Comparison of ENCODE assay signal across 13 mouse cellular contexts in the genomic region with DNA sequence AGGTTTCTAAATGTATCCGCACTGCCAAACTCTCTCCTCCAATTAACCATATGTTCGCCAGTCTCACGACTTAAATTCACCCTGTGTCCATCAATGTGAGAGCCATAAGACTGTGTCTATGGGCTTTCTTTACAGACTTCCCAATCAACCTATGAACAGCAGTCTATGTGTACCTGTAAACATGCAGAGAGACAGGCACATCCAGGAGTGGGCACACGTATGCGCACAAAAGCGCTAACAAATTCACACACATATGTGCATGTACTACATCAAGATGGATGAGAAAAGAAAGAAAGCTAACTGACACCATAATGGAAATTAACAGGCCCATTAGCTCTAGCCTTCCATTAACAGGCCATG.
DNase-seq lines count a peak whose midpoint lies in the region; ATAC-seq lines count a peak whose summit lies in the region.
"Had no signal": no experiment of that assay in that cellular context is flagged by ENCODE, and none has a peak within 500 bp of the region (broad histone marks: within the 10 kb centered on the region; RNA-seq: fewer than 3 reads in every experiment).

No protein-coding gene starts in this region.

- no peaks in the 10 kb centered on the region for H3K27me3 ChIP-seq in kidney, embryonic 15.5 days
- H3K27me3 ChIP-seq in embryonic facial prominence, embryonic 13.5 days = peaks cover 19% of the 10 kb centered on the region
- no peaks in the 10 kb centered on the region for H3K27me3 ChIP-seq in embryonic facial prominence, embryonic 15.5 days
- peaks cover 6% of the 10 kb centered on the region for H3K27me3 ChIP-seq in limb, embryonic 13.5 days

- no peak for DNase-seq in kidney, postnatal 14 days
- DNase-seq in urinary bladder, adult 2 months (ENCODE audit: low spot score) = no peak
- no peak for DNase-seq in gastrocnemius, adult 8-10 months (ENCODE audit: low spot score in 2 of 2)
- no peak for DNase-seq in gastrocnemius, postnatal 10 days
- DNase-seq: cerebellum, postnatal 25 days; retina, postnatal 1 day; thymus, postnatal 4 days had no signal

- WGBS in kidney, embryonic 15.5 days = 58% methylated on average over 6 of the region's 6 CpGs
- WGBS in embryonic facial prominence, embryonic 13.5 days = 49% methylated on average over 6 of the region's 6 CpGs
- 49% methylated on average over 6 of the region's 6 CpGs for WGBS in embryonic facial prominence, embryonic 15.5 days
- WGBS in limb, embryonic 13.5 days = 29% methylated on average over 6 of the region's 6 CpGs

- ATAC-seq in kidney, embryonic 15.5 days (replicated peaks; ENCODE audit: low FRiP score) = peak; percentile 42
- ATAC-seq in embryonic facial prominence, embryonic 13.5 days (ENCODE audit: insufficient number of reproducible peaks, insufficient read depth, low FRiP score, low TSS enrichment, low read depth) = 0 out of 2 replicates have a peak, but pooled peaks have one; percentile 15
- ATAC-seq in embryonic facial prominence, embryonic 15.5 days (ENCODE audit: insufficient number of reproducible peaks, low FRiP score, low TSS enrichment, low read depth) = peak; percentile 11; the same call in 1 of the 2 replicates
- ATAC-seq in limb, embryonic 13.5 days (ENCODE audit: low FRiP score, low read depth) = peak; percentile 43; the same call in 1 of the 2 replicates

- peaks cover 20% of the 10 kb centered on the region for H3K4me1 ChIP-seq in kidney, embryonic 15.5 days
- peaks cover 22% of the 10 kb centered on the region for H3K4me1 ChIP-seq in embryonic facial prominence, embryonic 13.5 days
- peaks cover 18% of the 10 kb centered on the region for H3K4me1 ChIP-seq in embryonic facial prominence, embryonic 15.5 days
- peaks cover 21% of the 10 kb centered on the region for H3K4me1 ChIP-seq in limb, embryonic 13.5 days

- H3K36me3 ChIP-seq in kidney, embryonic 15.5 days = no peaks in the 10 kb centered on the region
- no peaks in the 10 kb centered on the region for H3K36me3 ChIP-seq in embryonic facial prominence, embryonic 13.5 days
- H3K36me3 ChIP-seq in embryonic facial prominence, embryonic 15.5 days = no peaks in the 10 kb centered on the region
- H3K36me3 ChIP-seq in limb, embryonic 13.5 days = no peaks in the 10 kb centered on the region

- H3K4me3 ChIP-seq in kidney, embryonic 15.5 days (replicated peaks) = no peak overlapping the region
- H3K4me3 ChIP-seq in embryonic facial prominence, embryonic 13.5 days = no peak overlapping the region
- H3K4me3 ChIP-seq in embryonic facial prominence, embryonic 15.5 days (replicated peaks) = peak overlapping the region; percentile 16; the same call in 1 of the 2 replicates
- peak overlapping the region; percentile 17; the same call in 1 of the 2 replicates for H3K4me3 ChIP-seq in limb, embryonic 13.5 days

- H3K9ac ChIP-seq in kidney, embryonic 15.5 days = no peak overlapping the region
- no peak overlapping the region for H3K9ac ChIP-seq in embryonic facial prominence, embryonic 13.5 days
- no peak overlapping the region for H3K9ac ChIP-seq in embryonic facial prominence, embryonic 15.5 days
- H3K9ac ChIP-seq in limb, embryonic 13.5 days = no peak overlapping the region
- H3K9ac ChIP-seq: liver, embryonic 14.5 days had no signal

- no peaks in the 10 kb centered on the region for H3K9me3 ChIP-seq in kidney, embryonic 15.5 days (replicated peaks)
- no peaks in the 10 kb centered on the region; the same call in 1 of the 2 replicates for H3K9me3 ChIP-seq in embryonic facial prominence, embryonic 13.5 days
- no peaks in the 10 kb centered on the region for H3K9me3 ChIP-seq in embryonic facial prominence, embryonic 15.5 days (replicated peaks)
- peaks cover 5% of the 10 kb centered on the region; the same call in 1 of the 2 replicates for H3K9me3 ChIP-seq in limb, embryonic 13.5 days

- H3K4me2 ChIP-seq in kidney, embryonic 15.5 days = peak overlapping the region; percentile 45; the same call in 1 of the 2 replicates
- peak overlapping the region; percentile 47; the same call in 1 of the 2 replicates for H3K4me2 ChIP-seq in embryonic facial prominence, embryonic 13.5 days
- H3K4me2 ChIP-seq in embryonic facial prominence, embryonic 15.5 days (replicated peaks) = peak overlapping the region; percentile 36; the same call in 1 of the 2 replicates
- H3K4me2 ChIP-seq in limb, embryonic 13.5 days (replicated peaks) = peak overlapping the region; percentile 55

- peak overlapping the region; percentile 65 for H3K27ac ChIP-seq in kidney, embryonic 15.5 days
- no peak overlapping the region for H3K27ac ChIP-seq in embryonic facial prominence, embryonic 13.5 days
- no peak overlapping the region for H3K27ac ChIP-seq in embryonic facial prominence, embryonic 15.5 days (replicated peaks)
- no peak overlapping the region for H3K27ac ChIP-seq in limb, embryonic 13.5 days
- H3K27ac ChIP-seq: liver, embryonic 14.5 days; macrophage had no signal

Comparison
In these comparisons a context has a peak if more than half of its experiments do, and no peak if none do; other contexts are left out.
1. H3K4me3 ChIP-seq: peak in embryonic facial prominence, embryonic 15.5 days (single experiment) and limb, embryonic 13.5 days (single experiment); none in kidney, embryonic 15.5 days (single experiment) and embryonic facial prominence, embryonic 13.5 days (single experiment).
2. Peak in every context shown above with its lines, with median percentiles within 50 percentile points of each other: ATAC-seq and H3K4me2 ChIP-seq.